Mouse (Mus musculus) hematopoietic stem cell, adult 5-6 weeks (primary cell): ENCODE results near the gene Uxt. TPM values are rescaled to one million over a fixed set of nuclear protein-coding genes. Genes with fewer than 3 reads are reported as not detected.

ENCODE experiments used
- ATAC-seq, 2 experiments: fragments of 125-278 bp in 1 of 2; replicated peaks in 1 of 2; 2 replicates each; pipeline ENCODE4 v1.8.0; 2016 to 2017; ENCODE audit warnings: inconsistent platforms in 2 of 2, mild to moderate bottlenecking in 2 of 2, moderate number of reproducible peaks in 2 of 2, low read depth in 1 of 2, moderate TSS enrichment in 1 of 2; ENCODE audit not compliant: low FRiP score in 2 of 2, poor library complexity in 2 of 2, severe bottlenecking in 2 of 2, insufficient read depth in 1 of 2, low TSS enrichment in 1 of 2
- total RNA-seq: library from RNA; stranded (forward); fragments of 172-1452, 232-1000 nt; gene quantifications from 2 replicates; pipeline ENCODE4 v1.2.3, GENCODE M21; 2017

The Uxt gene
- total RNA-seq = 20.3 and 39.4 TPM in 2 replicates

GRCm38 (mm10) chrX:20961477-20962378, at the start of gene Uxt:
Gene Uxt (minus strand): TSS chrX:20962017.
- ATAC-seq = peak; percentile 98

GRCm38 (mm10) chrX:20980901-20981300, 19.1 kb upstream of the Uxt start:
- no peak for ATAC-seq

- ATAC-seq = peak; percentile 99
These were observed 11.5 kb downstream of the Uxt start, which contains the start of gene Elk1 for GRCm38 (mm10) chrX:20950191-20950880. Gene Elk1 (minus strand): TSS chrX:20950608.

- ATAC-seq = no peak
These were observed 15.8 kb downstream of the Uxt start for GRCm38 (mm10) chrX:20946055-20946454.

GRCm38 (mm10) chrX:20931963-20932362, 29.9 kb downstream of the Uxt start:
- peak; percentile 71 to 85 for ATAC-seq

GRCm38 (mm10) chrX:20931364-20931763, 30.5 kb downstream of the Uxt start, which contains the start of gene Cfp:
Gene Cfp (minus strand): TSS chrX:20931555.
- peak; percentile 81 to 87 for ATAC-seq

GRCm38 (mm10) chrX:20929859-20930258, 32.0 kb downstream of the Uxt start:
- ATAC-seq = peak; percentile 50 to 59

- no peak for ATAC-seq
These were observed 36.8 kb downstream of the Uxt start for GRCm38 (mm10) chrX:20924976-20925375.

- ATAC-seq = no peak
These were observed 38.3 kb downstream of the Uxt start for GRCm38 (mm10) chrX:20923506-20923905.

GRCm38 (mm10) chrX:20921366-20921765, 40.5 kb downstream of the Uxt start:
- ATAC-seq = no peak

- ATAC-seq = peak; percentile 89 to 99
These were observed 40.9 kb downstream of the Uxt start, which contains the start of gene Syn1 for GRCm38 (mm10) chrX:20920844-20921364. Gene Syn1 (minus strand): TSS chrX:20921004.

GRCm38 (mm10) chrX:20920249-20920843, 41.5 kb downstream of the Uxt start:
- no peak for ATAC-seq

- ATAC-seq = no peak
These were observed 46.7 kb downstream of the Uxt start for GRCm38 (mm10) chrX:20915075-20915474.

GRCm38 (mm10) chrX:20913726-20914125, 48.1 kb downstream of the Uxt start:
- ATAC-seq = no peak

- ATAC-seq = no peak
These were observed 51.7 kb downstream of the Uxt start for GRCm38 (mm10) chrX:20910074-20910473.
